Mouse (Mus musculus) layer of hippocampus, adult 2 months (tissue): ENCODE measurements at regions not wholly inside any gene's neighbourhood (a gene's known extent, or its start where the extent isn't known, plus 50 kb on each side); places are given as distances from the start of the nearest gene placed in this dataset.

Source experiments
- DNase-seq, 2 experiments: peaks; one replicate each; pipeline ENCODE4 v3.0.0; 2022; ENCODE audit warnings: low spot score in 2 of 2
- H3K27ac ChIP-seq: fragments of 200-600 bp; 2 replicates; pipeline ENCODE4 v1.8.1; 2022
- H3K4me3 ChIP-seq: fragments of 200-600 bp; 2 replicates; pipeline ENCODE4 v1.8.1; 2022; ENCODE audit warnings: mild to moderate bottlenecking
- CTCF ChIP-seq: fragments of 200-600 bp; conservative IDR thresholded peaks from 2 replicates; pipeline ENCODE4 v1.8.1; 2022; ENCODE audit warnings: antibody characterized with exemption, mild to moderate bottlenecking, moderate library complexity

- TF ChIP-seq CTCF = no peak
- no peak for DNase-seq
- no peak overlapping the region for H3K4me3 ChIP-seq
- H3K27ac ChIP-seq = no peak overlapping the region
Observed at GRCm38 (mm10) chr9:46938628-46939027, 59.9 kb upstream of the Gm4791 start.

GRCm38 (mm10) chr9:46925641-46926040 is 72.9 kb upstream of the Gm4791 start:
- no peak overlapping the region for H3K4me3 ChIP-seq
- DNase-seq = no peak
- no peak overlapping the region for H3K27ac ChIP-seq
- TF ChIP-seq CTCF = no peak

GRCm38 (mm10) chr9:46920081-46920480 is 78.5 kb upstream of the Gm4791 start:
- no peak for TF ChIP-seq CTCF
- DNase-seq = no peak
- Histone ChIP-seq H3K4me3 (no peak overlapping the region), H3K27ac (no peak overlapping the region)

- Histone ChIP-seq H3K27ac (peak overlapping the region; percentile 92; the same call in 1 of the 2 replicates), H3K4me3 (no peak overlapping the region)
- TF ChIP-seq CTCF = peak; percentile 58
- DNase-seq = peak; percentile 54 to 81
Observed at GRCm38 (mm10) chr9:46913238-46913637, 85.3 kb upstream of the Gm4791 start.

GRCm38 (mm10) chr9:46909412-46910013 is 89.0 kb upstream of the Gm4791 start:
- TF ChIP-seq CTCF = no peak
- no peak overlapping the region for H3K4me3 ChIP-seq
- H3K27ac ChIP-seq = peak overlapping the region; percentile 85
- DNase-seq = peak; percentile 33 to 51

GRCm38 (mm10) chr9:46905081-46905480 is 93.5 kb upstream of the Gm4791 start:
- no peak overlapping the region for H3K4me3 ChIP-seq
- peak overlapping the region; percentile 51; the same call in 1 of the 2 replicates for H3K27ac ChIP-seq
- no peak for DNase-seq
- TF ChIP-seq CTCF = peak; percentile 56

GRCm38 (mm10) chr9:46903491-46904220 is 94.9 kb upstream of the Gm4791 start:
- no peak overlapping the region for H3K4me3 ChIP-seq
- no peak for DNase-seq
- no peak for TF ChIP-seq CTCF

GRCm38 (mm10) chr9:46899283-46899682 is 99.3 kb upstream of the Gm4791 start:
- Histone ChIP-seq H3K4me3 (no peak overlapping the region), H3K27ac (peak overlapping the region; percentile 84)
- no peak for TF ChIP-seq CTCF
- DNase-seq = peak in 1 of 2 experiments; percentile 52

More at GRCm38 (mm10) chr9:46903491-46904220, 94.9 kb upstream of the Gm4791 start:
- no peak overlapping the region for H3K27ac ChIP-seq

GRCm38 (mm10) chr9:46898120-46898519 is 100.4 kb upstream of the Gm4791 start:
- no peak for TF ChIP-seq CTCF
- Histone ChIP-seq H3K4me3 (no peak overlapping the region), H3K27ac (peak overlapping the region; percentile 84)
- peak in 1 of 2 experiments; percentile 46 for DNase-seq

GRCm38 (mm10) chr9:46891829-46892228 is 106.7 kb upstream of the Gm4791 start:
- TF ChIP-seq CTCF = no peak
- Histone ChIP-seq H3K27ac (no peak overlapping the region; the same call in 1 of the 2 replicates), H3K4me3 (no peak overlapping the region)
- no peak for DNase-seq

- peak in 1 of 2 experiments; percentile 46 for DNase-seq
- TF ChIP-seq CTCF = no peak
- peak overlapping the region; percentile 86 for H3K27ac ChIP-seq
- H3K4me3 ChIP-seq = no peak overlapping the region
Observed at GRCm38 (mm10) chr9:46889933-46890662, 108.4 kb upstream of the Gm4791 start.

GRCm38 (mm10) chr9:46871211-46871994 is 127.1 kb upstream of the Gm4791 start:
- DNase-seq = peak; percentile 25 to 72
- Histone ChIP-seq H3K27ac (peak overlapping the region; percentile 51; the same call in 1 of the 2 replicates), H3K4me3 (no peak overlapping the region)
- TF ChIP-seq CTCF = no peak
